Mouse (Mus musculus) lung, postnatal 14 days (tissue): ENCODE measurements around the gene Pkp4.
"Not testable (repeated sequence)": the region's sequence is repeated elsewhere in the genome, so short reads cannot be mapped to it uniquely, and the experiment has no call there.

Source experiments
- DNase-seq: peaks from one replicate; pipeline ENCODE4 v3.0.0; 2021

The Pkp4 gene

DNA sequence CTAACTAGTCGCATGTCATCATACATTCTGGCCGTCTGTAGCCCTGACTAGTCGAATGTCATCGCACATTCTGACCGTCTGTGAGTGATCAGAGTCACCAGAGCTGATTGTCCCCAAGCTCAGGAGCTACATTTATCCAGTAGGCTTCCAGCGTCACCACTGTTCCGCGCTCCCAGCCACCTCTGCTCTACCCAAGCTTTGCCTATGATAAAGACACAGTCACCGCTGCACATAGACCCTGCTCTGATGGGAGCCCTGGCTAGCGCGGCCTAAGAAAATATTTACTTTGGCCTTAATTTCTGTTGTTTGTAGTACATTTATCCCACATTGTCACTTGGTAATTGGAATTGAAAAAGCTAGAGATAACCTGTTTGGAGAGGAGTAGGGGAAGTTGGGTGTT lies 183.2 kb downstream of the Pkp4 start:
- no peak for DNase-seq

GRCm38 (mm10) chr2:59344699-59345098 lies 184.0 kb downstream of the Pkp4 start:
- no peak for DNase-seq

- DNase-seq, result no peak
Measured at GRCm38 (mm10) chr2:59345141-59345839, 184.6 kb downstream of the Pkp4 start.

GRCm38 (mm10) chr2:59346443-59346842 lies 185.8 kb downstream of the Pkp4 start:
- peak; percentile 18 for DNase-seq

- no peak for DNase-seq
Measured at GRCm38 (mm10) chr2:59348585-59348984, 187.9 kb downstream of the Pkp4 start.

DNA sequence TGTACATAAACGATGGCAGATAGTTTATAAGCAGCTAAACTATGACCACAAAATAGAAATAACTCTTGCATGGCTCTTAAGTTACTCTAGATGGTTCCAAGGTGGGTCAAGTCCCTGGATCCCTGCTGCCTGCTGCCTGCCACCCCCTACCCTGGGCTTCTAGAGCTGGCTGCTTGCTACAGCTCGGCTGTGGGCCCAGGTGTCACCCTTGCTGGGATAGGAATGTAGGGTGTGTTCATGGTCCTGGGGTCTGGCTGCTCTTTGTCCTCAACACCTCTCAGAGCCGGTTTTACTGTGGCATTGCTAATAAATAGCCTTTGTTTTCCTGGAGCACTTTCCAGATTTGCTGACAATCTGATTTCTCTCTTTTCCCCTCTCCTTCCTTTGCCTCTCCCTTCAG lies 189.4 kb downstream of the Pkp4 start:
- DNase-seq, result no peak

GRCm38 (mm10) chr2:59351303-59352099 lies 190.9 kb downstream of the Pkp4 start:
- no peak for DNase-seq

DNA sequence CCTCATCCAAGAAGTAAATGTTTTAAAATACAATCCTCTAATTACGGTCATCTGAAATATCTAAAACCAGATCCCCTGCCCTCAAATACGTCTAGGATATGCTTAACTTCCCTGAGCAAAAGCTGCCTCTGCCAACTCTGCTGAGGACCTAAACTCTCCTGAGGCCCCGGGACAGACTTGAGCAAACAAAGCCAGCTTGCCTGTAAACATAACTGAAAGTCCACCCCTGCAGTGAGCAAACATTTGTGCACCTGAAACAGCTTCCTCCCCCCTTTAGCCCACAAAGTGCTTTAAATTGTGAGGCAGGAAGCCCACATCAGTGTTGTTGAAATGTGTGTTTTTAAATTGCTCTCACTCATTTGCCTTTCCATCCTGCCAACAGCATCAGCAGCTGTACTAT lies 193.2 kb downstream of the Pkp4 start:
- DNase-seq, result peak; percentile 5

GRCm38 (mm10) chr2:59355531-59356289 lies 195.1 kb downstream of the Pkp4 start:
- DNase-seq, result no peak

DNA sequence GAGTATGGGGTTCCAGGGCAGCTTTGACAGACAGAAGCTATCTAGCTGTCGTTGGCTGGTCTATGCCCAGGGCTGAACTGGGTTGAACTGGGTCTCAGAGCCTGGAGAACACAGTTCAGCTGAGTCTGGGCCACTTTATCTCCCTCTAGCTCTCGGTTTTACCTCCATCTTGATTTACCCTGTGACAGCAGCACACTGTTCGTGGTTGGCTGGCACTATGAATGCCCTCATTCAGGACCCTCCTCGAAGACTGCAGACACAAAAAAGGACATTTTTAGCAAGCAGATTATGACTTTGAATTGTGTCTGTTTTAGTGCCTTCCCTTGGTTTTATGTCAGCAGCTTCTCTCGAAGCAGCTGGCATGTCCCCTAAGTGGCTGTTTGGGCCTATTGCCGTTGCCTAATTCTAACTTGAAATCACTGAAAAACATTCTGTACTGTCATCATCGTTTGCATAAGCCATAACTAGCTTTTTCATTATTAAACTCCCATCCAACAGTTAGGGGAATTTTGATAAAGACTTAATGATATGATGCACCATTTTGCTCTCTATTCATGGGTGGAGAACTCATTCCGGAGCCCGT lies 199.2 kb downstream of the Pkp4 start:
- DNase-seq, result no peak

DNA sequence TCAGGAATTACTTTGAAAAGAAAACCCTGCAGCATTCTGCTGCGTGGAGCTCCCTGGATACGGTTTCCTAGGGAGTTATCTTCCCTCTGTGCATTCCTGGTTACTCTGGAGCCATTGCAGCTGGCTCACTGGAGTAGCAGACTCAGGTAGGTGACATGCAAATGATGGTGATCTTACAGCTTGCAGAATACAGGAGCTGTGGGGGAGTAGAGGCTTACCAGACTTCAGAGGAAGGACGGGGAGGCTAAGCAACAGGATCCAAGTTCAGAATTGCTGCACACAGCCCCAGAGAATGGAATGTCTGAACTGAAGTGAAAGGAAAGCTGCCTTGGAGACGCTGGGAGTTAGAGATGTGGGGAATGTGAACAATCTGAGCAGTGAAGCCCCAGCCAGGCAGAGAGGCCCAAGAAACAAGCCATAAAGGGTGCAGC lies 200.7 kb downstream of the Pkp4 start:
- DNase-seq, result no peak

DNA sequence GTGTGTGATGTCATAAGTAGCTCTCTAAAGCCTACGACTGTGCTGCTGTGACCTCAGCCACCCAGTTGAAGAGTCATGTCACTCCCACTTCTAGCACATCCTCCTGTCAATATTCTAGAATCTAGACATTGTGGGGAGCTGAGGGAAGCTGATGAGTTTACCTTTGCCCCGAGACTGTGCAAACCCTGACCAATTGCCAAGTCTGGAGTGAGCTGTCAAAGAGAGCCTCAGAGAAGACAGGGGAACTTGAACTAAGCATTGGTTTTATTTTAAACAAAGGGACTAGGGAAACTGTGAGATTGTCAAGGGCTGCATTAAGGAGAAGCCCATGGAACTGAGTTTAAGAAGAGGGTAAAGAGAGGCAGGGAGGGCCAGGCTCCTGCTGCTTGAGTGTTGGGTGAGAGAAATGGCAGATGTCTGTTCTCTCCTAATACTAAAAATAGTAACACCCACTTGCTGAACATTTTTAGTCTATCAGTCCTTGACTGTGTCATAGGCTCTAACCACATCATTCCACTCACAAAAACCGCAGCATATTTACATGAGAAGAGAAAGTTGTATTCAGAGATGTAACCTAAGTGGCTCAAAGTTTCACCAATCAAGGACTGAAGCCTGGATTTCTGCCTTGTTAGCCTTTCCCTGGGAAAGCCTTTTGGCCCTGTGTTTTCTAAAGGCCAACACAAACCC lies 203.6 kb downstream of the Pkp4 start:
- no peak for DNase-seq

DNA sequence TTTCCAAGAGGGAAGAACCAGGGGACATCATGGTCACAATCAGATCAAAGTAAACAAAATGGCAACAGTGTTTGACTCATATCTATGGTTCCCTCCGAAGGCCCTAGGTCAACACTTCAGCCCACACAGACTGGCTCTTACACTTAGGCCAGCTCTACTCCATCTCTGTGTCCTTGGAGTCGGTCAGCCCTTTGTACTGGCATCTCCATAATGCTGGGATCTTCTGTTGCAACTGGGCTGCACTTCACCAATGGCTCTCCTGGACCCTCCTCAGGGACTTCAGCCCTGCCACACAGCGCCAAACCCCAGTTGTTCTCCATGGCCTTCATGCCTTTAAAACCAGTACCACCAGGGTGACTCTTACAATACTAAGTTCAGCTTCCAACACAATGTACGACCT lies 206.5 kb downstream of the Pkp4 start:
- no peak for DNase-seq

DNA sequence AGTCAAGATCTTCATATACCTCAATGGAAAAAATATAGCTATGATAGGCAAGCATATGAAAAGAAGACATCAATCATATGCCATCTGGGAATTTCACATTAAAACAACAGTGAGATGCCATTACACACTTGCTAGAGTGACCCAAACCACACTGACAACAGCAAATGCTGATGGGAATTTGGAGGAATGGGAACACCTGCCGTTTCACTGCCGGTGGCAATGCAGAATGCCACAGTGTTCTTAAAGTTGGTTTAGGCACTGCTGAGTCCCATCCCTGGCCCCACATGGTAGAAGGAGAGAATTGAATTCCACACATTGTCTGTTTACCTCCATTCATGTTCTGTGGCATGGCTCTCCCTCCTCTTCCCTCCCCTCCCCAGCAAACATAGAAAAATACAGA lies 212.5 kb downstream of the Pkp4 start:
- no peak for DNase-seq

- DNase-seq, result no peak
Measured at GRCm38 (mm10) chr2:59378096-59378495, 217.4 kb downstream of the Pkp4 start.

GRCm38 (mm10) chr2:59378861-59379260 lies 218.2 kb downstream of the Pkp4 start:
- DNase-seq, result not testable (repeated sequence)

GRCm38 (mm10) chr2:59383231-59383630 lies 222.6 kb downstream of the Pkp4 start:
- DNase-seq, result no peak

GRCm38 (mm10) chr2:59383852-59384776 lies 223.5 kb downstream of the Pkp4 start:
- DNase-seq, result no peak

DNA sequence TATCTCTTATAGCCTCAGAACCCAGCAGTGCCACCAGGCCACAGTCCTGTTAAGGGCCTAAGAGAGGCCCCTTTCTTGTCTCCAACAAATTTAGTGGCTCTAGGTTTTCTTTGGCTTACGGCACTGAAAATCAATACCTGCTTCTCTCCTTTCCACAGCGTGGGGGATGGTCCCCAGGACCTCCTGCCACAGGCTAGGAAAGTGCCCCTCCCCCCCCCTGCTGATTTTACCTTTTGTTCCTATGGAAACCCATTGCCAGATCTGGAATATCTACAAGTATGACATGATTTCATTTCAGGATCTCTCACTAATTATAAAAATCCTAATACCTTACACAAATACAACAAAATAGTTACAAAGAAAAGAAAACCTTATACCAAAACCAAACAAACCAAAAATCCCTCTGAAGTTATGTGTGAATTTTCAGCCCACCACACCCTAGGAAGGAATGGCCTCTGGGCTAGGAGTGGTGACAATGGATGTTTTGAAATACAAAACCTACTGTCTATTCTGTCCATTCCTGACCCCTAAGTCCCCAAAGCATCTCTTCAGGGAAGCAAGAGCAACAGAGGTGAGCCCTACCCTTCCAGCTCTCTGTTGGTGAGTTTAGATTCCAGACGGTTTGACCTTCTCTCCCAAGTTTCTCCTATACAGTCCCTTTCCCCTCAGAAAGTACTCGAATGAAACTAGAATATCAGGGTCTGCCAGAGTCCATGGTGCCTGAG lies 224.7 kb downstream of the Pkp4 start:
- no peak for DNase-seq

DNA sequence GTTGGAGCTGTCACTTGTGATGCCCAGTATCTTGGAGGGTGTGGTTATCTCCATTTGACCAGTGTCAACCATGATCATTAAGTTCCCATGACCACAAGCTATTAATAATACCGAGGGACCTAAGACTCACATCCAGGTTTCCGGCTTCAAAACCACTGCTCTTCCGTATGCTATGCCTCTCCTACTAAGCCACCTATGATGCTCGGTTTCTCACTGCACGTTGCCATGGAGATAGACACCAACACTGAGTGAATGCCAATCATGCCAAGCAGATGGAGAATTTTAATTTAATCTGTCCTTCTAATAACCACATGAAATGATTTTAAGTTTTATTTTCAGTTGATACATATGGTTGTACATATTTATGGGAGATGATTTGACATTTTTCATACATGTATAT lies 229.3 kb downstream of the Pkp4 start:
- DNase-seq, result no peak

DNA sequence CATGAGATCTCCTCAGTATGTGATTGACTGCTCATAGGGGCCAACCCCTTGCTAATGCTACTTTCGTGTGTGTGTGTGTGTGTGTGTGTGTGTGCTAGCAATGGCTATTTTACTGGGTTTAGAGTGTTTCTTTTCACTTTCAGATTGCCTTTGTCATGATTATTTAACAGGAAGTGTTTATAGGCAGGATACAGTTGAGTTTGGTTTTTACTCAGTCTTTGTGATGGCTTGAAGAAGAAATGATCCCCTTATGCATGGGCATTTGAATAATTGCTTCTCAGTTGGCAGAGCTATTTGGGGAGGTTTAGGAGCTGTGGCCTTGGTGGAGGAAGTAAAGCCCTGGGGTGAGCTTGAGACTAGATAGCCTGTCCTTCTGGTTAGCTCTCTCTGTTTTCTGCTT lies 232.5 kb downstream of the Pkp4 start:
- DNase-seq, result no peak
